Comparison of ENCODE assay signal across 7 mouse cellular contexts in the genomic region with DNA sequence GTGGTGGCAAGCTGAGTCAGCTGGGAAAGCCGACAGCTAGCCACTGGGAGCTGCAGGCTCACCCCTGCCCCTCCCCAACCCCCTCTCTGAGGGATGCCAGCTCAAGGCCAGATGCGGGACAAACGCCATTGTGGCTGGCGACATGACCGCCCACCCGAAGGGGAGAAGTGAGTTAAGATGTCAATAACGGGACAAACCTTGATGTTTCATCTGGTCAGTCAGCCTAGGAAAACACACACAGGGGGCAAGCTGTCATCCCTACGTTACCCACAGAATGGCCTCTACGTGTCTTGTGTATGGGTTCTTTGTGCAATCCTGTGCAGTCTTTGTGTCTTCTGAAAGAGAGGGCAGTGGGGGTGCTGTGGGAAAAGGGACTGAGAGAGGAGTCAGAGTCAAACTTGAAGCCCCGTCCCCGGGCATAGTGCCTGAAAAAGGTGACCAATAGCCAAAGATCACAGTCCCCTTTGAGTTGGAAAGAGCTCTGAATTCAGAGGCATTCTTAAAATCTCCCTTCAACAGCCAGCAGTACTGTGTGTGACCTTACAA. TPM values are rescaled to one million over a fixed set of nuclear protein-coding genes. Genes with fewer than 3 reads are reported as not detected.
DNase-seq lines count a peak whose midpoint lies in the region; ATAC-seq and TF ChIP-seq lines count a peak whose summit lies in the region.

No protein-coding gene starts in this region.

- TF ChIP-seq POLR2A in spleen, adult 2 months (IDR thresholded peaks at IDR 0.05; ENCODE audit: low read depth, low read length), result no peak

- H3K9ac ChIP-seq in forebrain, embryonic 13.5 days, result peak overlapping the region; percentile 70
- H3K9ac ChIP-seq in neural tube, embryonic 14.5 days (replicated peaks; ENCODE audit: low read depth, low read length), result peak overlapping the region; percentile 26

- H3K27me3 ChIP-seq in spleen, adult 2 months (ENCODE audit: control insufficient read depth, insufficient read depth, low read length), result no peaks in the 10 kb centered on the region
- H3K27me3 ChIP-seq in forebrain, embryonic 13.5 days, result no peaks in the 10 kb centered on the region
- no peaks in the 10 kb centered on the region for H3K27me3 ChIP-seq in neural tube, embryonic 14.5 days (ENCODE audit: control insufficient read depth, insufficient read depth, low read length)

- TF ChIP-seq CTCF in spleen, adult 2 months (IDR thresholded peaks at IDR 0.05; ENCODE audit: extremely low read depth, insufficient read depth, insufficient read length, insufficient replicate concordance), result no peak

- peak overlapping the region; percentile 46 for H3K4me3 ChIP-seq in spleen, adult 2 months (ENCODE audit: extremely low read depth, insufficient read depth, insufficient read length)
- H3K4me3 ChIP-seq in forebrain, embryonic 13.5 days, result peak overlapping the region; percentile 43
- peak overlapping the region; percentile 26 for H3K4me3 ChIP-seq in neural tube, embryonic 14.5 days (ENCODE audit: low read depth, low read length)

- H3K4me2 ChIP-seq in forebrain, embryonic 13.5 days, result peak overlapping the region; percentile 81
- peak overlapping the region; percentile 54 for H3K4me2 ChIP-seq in neural tube, embryonic 14.5 days (ENCODE audit: low read depth, low read length)

- DNase-seq in spleen, adult 2 months (ENCODE audit: low read depth in 1 of 2, low spot score in 2 of 2), result no peak
- no peak for DNase-seq in spleen, postnatal 14 days (ENCODE audit: low spot score in 2 of 2)
- DNase-seq in kidney, postnatal 10 days, result peak; percentile 37
- no peak for DNase-seq in yolk sac, embryonic 10.5 days (ENCODE audit: low spot score)

- 0 out of 2 replicates have a peak overlapping the region, but pooled peaks have one; percentile 3 for H3K27ac ChIP-seq in spleen, adult 2 months (ENCODE audit: insufficient read depth, low read length)
- peak overlapping the region; percentile 96 for H3K27ac ChIP-seq in forebrain, embryonic 13.5 days
- peak overlapping the region; percentile 80 for H3K27ac ChIP-seq in neural tube, embryonic 14.5 days (ENCODE audit: low read depth, low read length)

- no peaks in the 10 kb centered on the region for H3K9me3 ChIP-seq in forebrain, embryonic 13.5 days (replicated peaks)
- H3K9me3 ChIP-seq in neural tube, embryonic 14.5 days (ENCODE audit: control insufficient read depth, low read length), result no peaks in the 10 kb centered on the region

- 6% methylated on average over 11 of the region's 11 CpGs for WGBS in spleen, adult 2 months
- WGBS in forebrain, embryonic 13.5 days, result 2% methylated on average over 11 of the region's 11 CpGs
- WGBS in neural tube, embryonic 14.5 days, result 1% methylated on average over 11 of the region's 11 CpGs

- peaks cover 5% of the 10 kb centered on the region; the same call in 1 of the 2 replicates for H3K4me1 ChIP-seq in spleen, adult 2 months (ENCODE audit: control insufficient read depth, insufficient read depth, insufficient read length)
- peaks cover 24% of the 10 kb centered on the region for H3K4me1 ChIP-seq in forebrain, embryonic 13.5 days
- H3K4me1 ChIP-seq in neural tube, embryonic 14.5 days (ENCODE audit: control insufficient read depth, insufficient read depth, low read length), result peaks cover 20% of the 10 kb centered on the region

- no peak for ATAC-seq in forebrain, embryonic 13.5 days
- peak; percentile 38; the same call in 1 of the 2 replicates for ATAC-seq in neural tube, embryonic 14.5 days (ENCODE audit: low read depth)
- no peak for ATAC-seq in cerebellum, adult (ENCODE audit: insufficient number of reproducible peaks, low FRiP score, low TSS enrichment)

- no peaks in the 10 kb centered on the region for H3K36me3 ChIP-seq in spleen, adult 2 months (ENCODE audit: control insufficient read depth, insufficient read depth, low read length)
- no peaks in the 10 kb centered on the region for H3K36me3 ChIP-seq in forebrain, embryonic 13.5 days (ENCODE audit: poor library complexity, severe bottlenecking)
- no peaks in the 10 kb centered on the region for H3K36me3 ChIP-seq in neural tube, embryonic 14.5 days (ENCODE audit: control insufficient read depth, insufficient read depth, low read length)

RNA-seq across cellular contexts. Expression of gene Chd9, which starts 49.4 kb away (rescaled TPM):
- 68.2 and 99.5 TPM in 2 replicates for polyA plus RNA-seq in spleen, adult 2 months (2012; rRNA removed)
- 77.0 and 85.2 TPM in 2 replicates for polyA plus RNA-seq in forebrain, embryonic 13.5 days (2015; fragmentation: Nextera tagmentation; extraction: Ambion mirVana)
- 97.4 and 112 TPM in 2 replicates for polyA plus RNA-seq in neural tube, embryonic 14.5 days (2014; fragmentation: Nextera tagmentation; extraction: Ambion mirVana)

Comparison
In these comparisons a context has a peak if more than half of its experiments do, and no peak if none do; other contexts are left out.
1. H3K27ac ChIP-seq: peak in every context shown above with its lines; median percentile 96 in forebrain, embryonic 13.5 days; 80 in neural tube, embryonic 14.5 days; 3 in spleen, adult 2 months.